Mouse (Mus musculus) layer of hippocampus, postnatal 36 days (tissue): Measurements from ENCODE around the gene Cd38. TPM values are rescaled to one million over a fixed set of nuclear protein-coding genes. Genes with fewer than 3 reads are reported as not detected.

Experiments
- DNase-seq, 2 experiments: peaks; one replicate each; pipeline ENCODE4 v3.0.0; 2022
- total RNA-seq, 2 experiments: library from RNA; stranded (reverse); gene quantifications; 2 replicates each; pipeline ENCODE4 v1.2.3; 2021

The Cd38 gene
- 1 to 10 TPM; 6.9 to 7.5 TPM for total RNA-seq

- no peak for DNase-seq
Measured at GRCm38 (mm10) chr5:43868253-43868652, at the start of gene Cd38. Cd38 (plus strand) TSS chr5:43868553.

- DNase-seq, result no peak
Measured at GRCm38 (mm10) chr5:43818695-43819094, 49.7 kb upstream of the Cd38 start, which contains the start of gene Bst1. Bst1 (plus strand) TSS chr5:43818885.

- no peak for DNase-seq
Measured at GRCm38 (mm10) chr5:43820785-43821184, 47.6 kb upstream of the Cd38 start.

DNA sequence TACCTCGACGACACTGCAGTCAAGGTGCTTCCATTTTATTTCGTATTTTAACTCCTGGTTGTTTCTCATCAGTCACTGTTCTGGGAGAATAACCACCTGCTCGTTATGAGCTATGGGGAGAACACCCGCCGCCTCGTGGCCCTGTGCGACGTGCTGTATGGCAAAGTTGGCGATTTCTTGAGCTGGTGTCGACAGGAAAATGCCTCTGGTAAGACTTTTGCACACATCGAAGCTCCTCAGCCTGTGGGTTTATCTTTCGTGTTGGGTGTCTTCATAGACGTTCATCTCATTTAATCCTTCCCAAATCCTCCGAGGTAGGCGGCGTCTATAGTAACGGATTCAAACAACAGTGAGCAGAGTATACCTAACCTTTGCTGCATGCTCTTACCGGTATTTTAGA lies 46.8 kb upstream of the Cd38 start, which contains the start of gene Fbxl5:
Gene Fbxl5, minus strand, starts transcription at position 101 of the 400 bp plus-strand sequence.
- no peak for DNase-seq

DNA sequence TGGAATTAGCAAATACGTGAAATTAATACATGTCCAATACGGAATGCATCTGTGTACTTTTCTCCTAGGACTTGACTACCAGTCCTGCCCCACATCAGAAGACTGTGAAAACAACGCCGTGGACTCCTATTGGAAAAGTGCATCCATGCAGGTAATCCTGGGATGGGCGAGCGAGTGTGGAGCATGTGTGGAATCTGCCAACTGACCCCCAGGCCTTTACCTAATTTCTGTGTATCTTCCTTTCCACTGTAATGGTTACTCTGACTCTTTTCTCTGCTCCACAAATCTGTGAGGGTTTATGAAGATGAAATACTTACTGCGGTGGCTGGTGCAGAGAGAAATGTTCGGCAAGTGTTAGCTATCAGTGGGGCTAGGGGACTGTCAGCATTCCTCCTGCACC lies 46.2 kb upstream of the Cd38 start:
- DNase-seq, result no peak

DNA sequence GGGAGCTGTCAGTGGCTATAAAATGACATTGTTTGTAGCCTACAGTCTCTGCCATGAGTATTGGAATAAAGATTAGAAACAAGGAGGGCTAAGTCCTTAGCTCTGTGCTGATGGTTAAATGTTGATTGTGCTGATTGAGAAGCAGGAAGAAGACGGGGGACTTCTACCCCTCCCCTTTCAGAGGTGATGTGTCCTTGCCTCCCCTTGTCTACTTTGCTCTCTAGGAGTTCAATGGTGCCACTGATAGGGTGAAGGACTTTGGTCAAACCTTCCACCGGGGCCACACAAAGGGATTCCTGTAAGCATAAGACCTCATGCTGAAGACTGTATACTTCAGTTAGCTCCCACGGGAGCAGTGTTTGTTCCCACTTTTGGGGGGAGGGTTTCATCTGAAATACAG lies 45.5 kb upstream of the Cd38 start:
- no peak for DNase-seq

GRCm38 (mm10) chr5:43824580-43824979 lies 43.8 kb upstream of the Cd38 start:
- DNase-seq, result no peak

GRCm38 (mm10) chr5:43826883-43827282 lies 41.5 kb upstream of the Cd38 start:
- DNase-seq, result no peak

- no peak for DNase-seq
Measured at GRCm38 (mm10) chr5:43827366-43827765, 41.0 kb upstream of the Cd38 start.

DNA sequence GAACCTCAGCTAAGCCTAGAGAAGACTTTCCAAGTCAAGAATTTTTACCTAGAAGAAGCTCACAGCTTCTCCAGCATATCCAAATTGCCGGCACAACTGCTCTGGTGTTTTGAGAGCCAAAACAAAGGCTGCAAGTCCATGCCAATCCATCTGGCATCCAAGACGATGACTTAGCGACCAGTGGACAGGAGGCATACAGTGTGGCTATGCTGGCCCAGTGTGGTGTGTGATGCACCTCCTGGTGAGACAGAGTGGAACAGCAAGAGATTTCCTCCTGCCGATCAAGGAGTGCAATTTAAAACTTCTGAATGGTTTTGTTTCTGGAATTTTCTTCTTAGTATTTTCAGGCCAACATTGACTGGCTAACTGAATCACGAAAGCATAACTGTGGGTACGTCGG lies 31.8 kb upstream of the Cd38 start:
- no peak for DNase-seq

- no peak for DNase-seq
Measured at GRCm38 (mm10) chr5:43837372-43837771, 31.0 kb upstream of the Cd38 start.

GRCm38 (mm10) chr5:43841144-43842010 lies 27.0 kb upstream of the Cd38 start:
- DNase-seq, result no peak

DNA sequence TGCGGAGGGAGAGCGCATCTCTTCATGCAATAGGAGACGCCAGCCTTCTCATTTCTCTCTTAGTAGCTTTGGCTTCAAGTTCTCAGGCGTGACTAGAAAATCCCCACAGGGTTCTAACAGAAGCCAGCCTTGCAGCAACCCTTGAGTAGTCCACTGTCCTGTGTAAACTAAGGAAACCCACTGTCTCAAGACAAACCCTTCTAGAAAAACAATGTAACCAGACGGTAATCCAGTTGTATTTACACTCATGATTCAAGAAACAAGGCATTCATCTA lies 26.4 kb upstream of the Cd38 start:
- no peak for DNase-seq

- DNase-seq, result no peak
Measured at GRCm38 (mm10) chr5:43842576-43843155, 25.7 kb upstream of the Cd38 start.

DNA sequence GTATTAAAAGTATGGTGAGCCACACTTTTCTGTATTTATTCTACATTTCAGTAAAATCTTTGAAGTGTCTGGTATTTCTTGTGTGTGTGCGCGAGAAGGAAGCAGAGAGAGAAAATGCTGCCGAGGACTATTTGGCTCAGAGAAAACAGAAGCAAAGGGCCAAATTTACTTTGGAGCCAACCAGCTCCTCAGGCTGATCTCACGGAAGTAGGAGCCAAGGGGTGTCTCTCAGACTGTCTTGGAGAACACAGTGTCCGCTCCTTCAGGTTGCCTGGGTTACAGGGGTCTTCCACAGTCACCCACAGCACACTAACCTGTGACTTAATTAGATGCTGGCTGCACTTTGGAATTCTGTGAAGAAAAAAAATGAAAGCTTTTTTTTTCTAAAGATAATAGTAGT lies 23.3 kb upstream of the Cd38 start:
- DNase-seq, result peak in 1 of 2 experiments; percentile 9

- DNase-seq, result no peak
Measured at GRCm38 (mm10) chr5:43845646-43846045, 22.7 kb upstream of the Cd38 start.

DNA sequence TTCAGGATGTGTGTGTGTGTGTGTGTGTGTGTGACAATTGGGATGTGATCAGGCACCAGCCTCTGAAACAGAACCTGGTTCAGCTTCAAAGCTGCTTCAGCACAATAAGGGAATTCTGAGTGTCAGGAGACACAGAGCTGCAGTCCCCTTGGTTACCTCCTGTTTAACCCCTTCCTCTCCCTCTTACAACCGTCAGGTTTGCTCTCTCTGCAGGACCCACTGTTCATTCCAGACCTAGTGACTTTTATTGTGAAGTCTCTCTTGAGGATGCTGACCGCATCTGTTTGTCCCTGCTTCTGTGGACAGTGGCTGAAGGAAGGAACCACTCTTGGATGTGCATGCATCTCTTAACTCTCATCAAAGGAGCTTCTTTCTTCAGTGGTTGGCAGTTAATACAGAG lies 22.1 kb upstream of the Cd38 start:
- DNase-seq, result no peak

GRCm38 (mm10) chr5:43847555-43847954 lies 20.8 kb upstream of the Cd38 start:
- no peak for DNase-seq

GRCm38 (mm10) chr5:43848275-43848674 lies 20.1 kb upstream of the Cd38 start:
- no peak for DNase-seq

GRCm38 (mm10) chr5:43853096-43853867 lies 15.1 kb upstream of the Cd38 start:
- no peak for DNase-seq

DNA sequence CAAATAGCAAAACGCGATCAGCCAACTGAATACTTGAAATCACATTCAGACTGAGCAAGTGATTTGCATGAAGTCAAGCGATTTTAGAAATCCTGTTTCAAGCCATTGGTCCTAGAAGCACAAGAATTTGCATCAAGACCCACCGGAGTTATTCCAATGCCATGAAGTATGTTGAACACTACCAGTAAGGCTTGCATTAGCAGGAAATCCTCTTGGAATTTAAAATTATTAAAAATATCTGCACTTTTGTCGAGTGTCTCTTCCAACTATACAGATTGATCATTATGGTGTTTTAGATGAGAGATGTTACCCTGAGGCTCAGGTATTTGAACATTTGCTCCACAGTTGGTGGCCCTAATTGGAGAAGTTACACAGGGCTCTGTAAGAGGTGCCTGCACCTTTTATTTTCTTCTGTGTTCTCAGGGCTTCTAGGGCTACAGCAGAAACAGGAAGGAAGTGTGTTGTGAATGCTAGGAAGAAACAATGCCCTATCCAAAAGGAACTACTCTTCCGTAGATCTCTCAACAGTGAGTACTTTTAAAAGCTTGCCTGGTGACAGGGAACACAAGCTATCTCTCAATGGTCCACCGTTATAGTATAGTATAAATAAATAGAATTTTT lies 14.4 kb upstream of the Cd38 start:
- DNase-seq, result no peak

- DNase-seq, result no peak
Measured at GRCm38 (mm10) chr5:43855769-43856168, 12.6 kb upstream of the Cd38 start.

- no peak for DNase-seq
Measured at GRCm38 (mm10) chr5:43859663-43860062, 8.7 kb upstream of the Cd38 start.
